Mouse (Mus musculus) intestine, embryonic 14.5 days (tissue): ENCODE measurements around the gene Ncapd3. TPM values are rescaled to one million over a fixed set of nuclear protein-coding genes. Genes with fewer than 3 reads are reported as not detected.

ENCODE experiments used
- ATAC-seq: fragments of 200-750 bp; cut with Nextera tagmentation; replicated peaks from 2 replicates; pipeline ENCODE4 v1.8.0; 2017; ENCODE audit warnings: low read depth, moderate number of reproducible peaks, moderate TSS enrichment, moderate library complexity; ENCODE audit not compliant: low FRiP score, low TSS enrichment
- DNase-seq: peaks from one replicate; pipeline ENCODE4 v3.0.0-alpha.2; 2018; ENCODE audit warnings: low spot score
- H3K27ac ChIP-seq: fragments of 300-500 bp; sonication (generic); 2 replicates; pipeline ENCODE4 v1.5.1; 2014; ENCODE audit warnings: low read depth, mild to moderate bottlenecking, control low read depth
- H3K27me3 ChIP-seq: fragments of 300-500 bp; sonication (generic); replicated peaks from 2 replicates; pipeline ENCODE4 v1.6.1; 2014; ENCODE audit warnings: low read length, control low read depth; ENCODE audit not compliant: control insufficient read depth, insufficient read depth
- H3K36me3 ChIP-seq: fragments of 300-500 bp; sonication (generic); 2 replicates; pipeline ENCODE4 v1.6.1; 2014; ENCODE audit warnings: low read length, control low read depth; ENCODE audit not compliant: control insufficient read depth, insufficient read depth
- H3K4me1 ChIP-seq: fragments of 300-500 bp; sonication (generic); replicated peaks from 2 replicates; pipeline ENCODE4 v1.6.1; 2014; ENCODE audit warnings: low read length, control low read depth, mixed read lengths; ENCODE audit not compliant: control insufficient read depth, insufficient read depth
- H3K4me2 ChIP-seq: fragments of 300-500 bp; sonication (generic); 2 replicates; pipeline ENCODE4 v1.6.1; 2014; ENCODE audit warnings: low read length
- H3K4me3 ChIP-seq: fragments of 300-500 bp; sonication (generic); 2 replicates; pipeline ENCODE4 v1.5.1; 2014; ENCODE audit warnings: low read depth, low read length, control low read depth, mixed read lengths
- H3K9ac ChIP-seq: fragments of 300-500 bp; sonication (generic); 2 replicates; pipeline ENCODE4 v1.6.1; 2014; ENCODE audit warnings: mild to moderate bottlenecking, low read length
- H3K9me3 ChIP-seq: fragments of 300-500 bp; sonication (generic); 2 replicates; pipeline ENCODE4 v1.6.1; 2016; ENCODE audit warnings: low read length, control low read depth; ENCODE audit not compliant: control insufficient read depth
- WGBS: fragments of 180-500 bp; shearing (Covaris S2); extraction: QIAGEN DNeasy Blood & Tissue Kit; methylation state at CpG from one replicate; pipeline ENCODE4 v1.1.7; 2014; 5-methylcytosine and 5-hydroxymethylcytosine counted together
- polyA plus RNA-seq: library from polyadenylated mRNA; unstranded; fragments of >200 nt; fragmentation: Nextera tagmentation; extraction: Ambion mirVana; gene quantifications from 2 replicates; pipeline ENCODE4 v1.2.1, GENCODE M21; 2014

The Ncapd3 gene
- polyA plus RNA-seq, 1 experiment from 2014 or later = 32.7 TPM

DNA sequence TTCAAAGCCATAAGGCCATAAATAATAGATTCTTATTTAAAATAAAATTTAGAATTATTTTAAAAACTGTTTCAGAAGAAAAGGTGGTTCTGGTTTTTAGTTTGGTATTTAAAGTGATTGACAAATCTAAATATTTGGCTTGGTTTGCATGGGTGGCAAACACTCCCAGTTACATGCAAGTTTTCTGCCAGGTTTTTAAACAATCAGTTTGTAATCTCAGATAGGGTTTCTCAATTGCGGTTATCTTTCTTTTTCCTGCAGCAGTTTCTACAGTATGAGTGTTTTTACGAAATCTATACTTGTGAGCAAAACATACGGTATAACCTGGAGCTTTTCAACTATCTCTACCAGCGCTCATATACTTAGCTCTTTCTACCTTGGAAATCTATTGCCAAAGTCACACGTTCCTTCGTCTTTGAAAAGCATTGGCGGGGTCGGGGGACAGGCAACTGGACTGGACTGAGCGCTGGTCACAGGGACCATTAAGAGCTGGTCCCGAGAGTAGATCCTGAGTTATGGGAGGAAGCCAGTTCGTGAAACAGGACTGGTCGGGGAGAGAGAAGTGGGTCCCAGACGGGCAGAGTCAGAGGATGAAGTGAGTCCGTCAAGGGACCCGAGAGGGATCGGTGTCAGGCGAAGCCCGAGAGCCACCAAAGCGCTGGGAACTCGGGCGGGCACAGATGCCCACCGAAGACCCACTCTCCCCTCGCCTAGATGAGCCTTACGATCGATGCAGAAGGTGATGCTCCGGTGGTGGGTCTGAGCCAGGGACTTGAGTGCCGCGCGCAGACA lies 31.1 kb upstream of the Ncapd3 start:
- peak overlapping the region; percentile 60 for H3K4me2 ChIP-seq
- no peaks in the 10 kb centered on the region for H3K9me3 ChIP-seq
- H3K4me3 ChIP-seq = peak overlapping the region; percentile 68
- no peak for DNase-seq
- H3K9ac ChIP-seq = peak overlapping the region; percentile 81
- H3K36me3 ChIP-seq = peaks cover 12% of the 10 kb centered on the region
- H3K27ac ChIP-seq = peak overlapping the region; percentile 55; the same call in 1 of the 2 replicates
- peak; percentile 60 for ATAC-seq
- no peaks in the 10 kb centered on the region for H3K27me3 ChIP-seq
- peaks cover 20% of the 10 kb centered on the region for H3K4me1 ChIP-seq
- WGBS = 1% methylated on average over 29 of the region's 29 CpGs

DNA sequence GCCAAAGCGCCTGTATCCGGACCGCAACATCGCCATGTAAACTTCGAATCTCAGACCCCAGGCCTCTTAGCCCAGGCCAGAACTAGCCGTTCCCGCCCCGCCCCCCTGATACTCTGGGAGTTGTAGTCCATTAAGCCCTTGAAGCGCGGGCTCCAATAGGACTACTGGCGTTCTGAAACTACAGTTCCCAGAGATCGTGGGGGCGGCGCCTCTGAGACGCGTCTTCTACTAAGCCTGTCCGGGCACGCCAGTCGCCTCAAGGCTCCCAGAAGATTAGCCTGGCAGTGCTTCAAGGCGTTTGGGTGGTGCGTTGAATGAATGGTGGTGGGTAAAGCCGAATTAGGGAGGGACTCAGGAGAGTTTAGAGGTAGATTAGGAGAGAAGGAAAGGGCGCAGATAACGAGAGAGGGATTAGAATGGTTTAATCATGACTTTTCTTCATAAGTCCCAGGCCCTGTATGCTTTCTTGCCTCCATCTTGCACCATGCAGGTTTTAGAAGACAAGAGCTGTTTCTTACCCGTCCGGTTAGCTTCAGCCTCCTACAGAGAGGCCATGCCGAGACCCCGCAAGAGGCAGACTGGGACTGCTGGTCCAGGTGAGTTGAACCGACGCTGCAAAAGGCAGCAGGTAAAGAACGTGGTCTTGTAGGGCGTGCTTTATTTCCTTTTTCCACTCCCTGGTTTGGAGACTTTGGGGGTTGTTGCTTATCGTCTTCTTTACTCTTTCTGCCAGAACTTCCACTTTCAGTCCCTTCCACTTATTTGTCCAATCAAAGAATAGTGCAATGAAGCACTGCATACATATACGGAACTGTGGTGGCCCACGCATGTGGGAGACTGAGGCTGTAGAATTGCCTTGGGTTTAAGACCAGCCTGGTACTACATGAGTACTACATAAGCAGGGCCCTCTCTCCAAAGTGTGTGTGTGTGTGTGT lies 30.2 kb upstream of the Ncapd3 start, which contains the start of the genes Acad8 and Thyn1:
Gene Acad8, minus strand, starts transcription at position 106 of the 935 bp plus-strand sequence.
Gene Thyn1, plus strand, starts transcription at position 250 of the 935 bp plus-strand sequence.
- WGBS = under 1% methylated on average over 35 of the region's 35 CpGs
- DNase-seq (peak; percentile 96), ATAC-seq (peak; percentile 98)

DNA sequence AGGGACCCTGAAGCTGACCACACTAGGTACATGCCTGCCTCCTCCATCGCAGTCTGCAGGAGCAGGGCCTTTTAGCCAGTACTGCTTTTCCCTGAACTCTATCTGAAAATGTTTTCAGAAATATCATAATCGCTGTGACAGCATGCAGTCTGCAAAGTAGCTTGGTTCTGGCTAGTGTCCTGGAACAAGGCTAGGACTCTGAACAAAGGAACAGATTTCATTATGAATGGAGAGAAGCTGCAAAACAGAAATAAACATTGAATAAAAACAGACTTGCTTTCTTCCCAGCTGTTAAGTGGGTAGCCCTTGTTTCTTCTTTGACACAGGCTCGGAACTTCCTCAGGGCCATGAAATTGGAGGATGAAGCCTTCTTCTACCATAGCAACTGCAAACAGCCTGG lies 24.7 kb upstream of the Ncapd3 start:
- WGBS = 91% methylated on average over 3 of the region's 3 CpGs
- Histone ChIP-seq H3K9ac (no peak overlapping the region), H3K4me1 (peaks cover 11% of the 10 kb centered on the region), H3K9me3 (no peaks in the 10 kb centered on the region), H3K4me3 (no peak overlapping the region), H3K27me3 (no peaks in the 10 kb centered on the region), H3K36me3 (peaks cover 75% of the 10 kb centered on the region), H3K4me2 (no peak overlapping the region), H3K27ac (no peak overlapping the region)
- DNase-seq = no peak
- no peak for ATAC-seq

More for the DNA sequence above, 30.2 kb upstream of the Ncapd3 start, which contains the start of the genes Acad8 and Thyn1:
- Histone ChIP-seq H3K4me2 (peak within 1 kb of the TSS; percentile 60), H3K27me3 (no peaks in the 10 kb centered on the region), H3K27ac (peak within 1 kb of the TSS; percentile 55), H3K36me3 (peaks cover 21% of the 10 kb centered on the region), H3K4me3 (peak within 1 kb of the TSS; percentile 68), H3K4me1 (peaks cover 20% of the 10 kb centered on the region), H3K9me3 (no peaks in the 10 kb centered on the region), H3K9ac (peak within 1 kb of the TSS; percentile 81)

DNA sequence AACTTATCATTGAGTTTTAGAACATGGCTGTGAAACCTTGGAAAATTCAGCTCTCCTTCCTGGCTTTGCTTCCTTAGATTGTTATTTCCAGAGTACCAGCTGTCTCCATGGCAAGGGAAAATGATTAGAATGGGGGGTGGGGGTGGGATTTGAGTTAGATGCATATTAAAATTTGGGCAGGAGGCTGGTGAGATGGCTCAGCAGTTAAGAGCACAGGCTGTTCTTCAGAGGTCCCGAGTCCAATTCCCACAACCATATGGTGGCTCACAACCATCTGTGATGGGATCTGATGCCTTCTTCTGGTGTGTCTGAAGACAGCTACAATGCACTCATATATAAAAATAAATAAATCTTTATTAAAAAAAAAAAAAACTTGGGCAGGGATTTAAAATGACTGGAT lies 24.0 kb upstream of the Ncapd3 start:
- DNase-seq (no peak), ATAC-seq (no peak)
- Histone ChIP-seq H3K4me3 (no peak overlapping the region), H3K27me3 (no peaks in the 10 kb centered on the region), H3K27ac (no peak overlapping the region), H3K9me3 (no peaks in the 10 kb centered on the region), H3K4me2 (no peak overlapping the region), H3K4me1 (peaks cover 4% of the 10 kb centered on the region), H3K9ac (no peak overlapping the region), H3K36me3 (peaks cover 82% of the 10 kb centered on the region)
- 88% methylated on average over 1 of the region's 1 CpGs for WGBS

DNA sequence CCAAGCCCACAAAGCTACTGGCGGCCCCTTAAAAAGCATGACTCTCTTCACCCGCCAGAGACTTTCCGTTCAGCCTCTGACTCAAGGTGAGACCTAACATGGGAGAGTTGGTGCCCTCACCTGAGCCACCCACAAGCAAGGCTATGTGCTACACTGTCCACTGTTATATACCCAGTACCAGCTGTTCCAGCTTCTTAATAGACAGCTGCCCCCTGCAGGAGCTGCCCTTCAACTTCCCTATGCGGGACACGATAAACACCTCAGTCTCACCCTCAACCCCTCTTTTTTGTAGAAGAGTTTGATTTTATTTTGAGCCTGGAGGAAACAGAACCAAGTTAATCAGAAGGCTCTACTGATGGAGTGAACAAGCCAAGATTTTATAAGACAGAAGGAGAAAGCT lies 23.1 kb upstream of the Ncapd3 start:
- no peak overlapping the region for H3K4me2 ChIP-seq
- no peaks in the 10 kb centered on the region for H3K27me3 ChIP-seq
- H3K27ac ChIP-seq = no peak overlapping the region
- ATAC-seq (no peak), DNase-seq (no peak)
- no peaks in the 10 kb centered on the region for H3K9me3 ChIP-seq
- no peak overlapping the region for H3K9ac ChIP-seq
- no peak overlapping the region for H3K4me3 ChIP-seq
- no peaks in the 10 kb centered on the region for H3K4me1 ChIP-seq
- peaks cover 91% of the 10 kb centered on the region for H3K36me3 ChIP-seq
- WGBS = 90% methylated on average over 5 of the region's 5 CpGs

DNA sequence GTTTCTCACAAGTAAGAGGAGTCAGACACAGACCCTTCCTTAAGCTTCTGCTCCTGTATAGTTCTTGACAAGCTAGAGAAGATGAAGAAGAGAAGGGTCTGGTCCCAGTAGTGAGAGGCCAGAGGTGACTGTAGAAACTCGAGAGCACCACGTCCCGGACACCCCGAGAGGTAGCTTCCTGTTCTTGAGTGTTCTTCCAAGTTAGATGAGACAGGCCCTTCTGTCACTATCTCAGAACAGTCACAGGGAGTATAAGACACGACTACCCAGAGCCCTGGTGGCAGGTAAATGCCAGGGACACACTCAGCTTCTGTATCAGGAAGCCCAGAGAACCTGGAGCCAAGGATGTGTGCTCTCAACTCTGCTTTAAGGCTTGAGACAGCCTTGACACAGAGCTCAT lies 20.7 kb upstream of the Ncapd3 start:
- no peaks in the 10 kb centered on the region for H3K9me3 ChIP-seq
- 77% methylated on average over 5 of the region's 5 CpGs for WGBS
- peaks cover 94% of the 10 kb centered on the region for H3K36me3 ChIP-seq
- H3K4me3 ChIP-seq = no peak overlapping the region
- DNase-seq = no peak
- H3K4me1 ChIP-seq = no peaks in the 10 kb centered on the region
- no peak for ATAC-seq
- H3K4me2 ChIP-seq = no peak overlapping the region
- no peaks in the 10 kb centered on the region for H3K27me3 ChIP-seq
- H3K9ac ChIP-seq = no peak overlapping the region
- no peak overlapping the region for H3K27ac ChIP-seq

DNA sequence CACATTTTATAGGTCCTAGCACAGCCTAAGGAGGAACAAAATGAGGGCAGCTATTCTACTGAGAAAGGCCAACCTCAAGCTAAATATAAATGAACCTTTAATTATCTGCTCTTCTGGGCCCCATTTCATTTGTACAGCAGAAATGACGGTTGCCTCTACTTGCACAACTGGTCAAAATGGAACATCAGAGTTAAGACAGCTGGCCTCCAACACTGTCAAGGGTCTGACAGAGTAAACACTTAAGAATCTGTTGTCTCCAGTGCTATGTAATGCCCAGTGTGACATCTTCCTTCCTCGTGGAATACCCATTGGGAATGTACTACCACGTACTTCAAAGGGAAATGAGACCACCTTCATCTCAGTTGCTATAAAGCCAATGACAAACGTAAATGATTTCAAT lies 18.4 kb upstream of the Ncapd3 start:
- no peak for DNase-seq
- H3K27me3 ChIP-seq = no peaks in the 10 kb centered on the region
- ATAC-seq = no peak
- peaks cover 93% of the 10 kb centered on the region for H3K36me3 ChIP-seq
- WGBS = 84% methylated on average over 4 of the region's 4 CpGs
- no peak overlapping the region for H3K27ac ChIP-seq
- no peaks in the 10 kb centered on the region for H3K4me1 ChIP-seq
- no peak overlapping the region for H3K9ac ChIP-seq
- no peak overlapping the region for H3K4me2 ChIP-seq
- no peaks in the 10 kb centered on the region for H3K9me3 ChIP-seq
- no peak overlapping the region for H3K4me3 ChIP-seq

DNA sequence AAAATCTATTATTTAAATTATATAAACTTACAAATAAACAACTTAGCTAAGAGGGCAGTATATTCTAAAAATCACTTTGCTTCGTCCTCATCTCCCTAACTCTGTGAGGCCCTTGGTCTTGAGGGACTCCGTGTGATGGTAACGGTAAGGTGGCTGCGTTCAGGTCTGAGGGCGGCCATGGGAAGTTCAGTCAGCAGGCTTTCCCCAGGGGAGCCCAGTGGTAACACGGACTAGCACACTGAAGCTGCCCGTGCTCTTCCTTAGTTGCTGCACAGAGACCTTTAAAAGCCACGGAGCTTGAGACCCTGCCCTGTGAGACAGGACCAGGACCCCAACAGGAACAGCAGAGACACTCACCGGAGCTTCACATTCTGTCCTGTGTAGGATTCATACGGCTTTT lies 11.0 kb upstream of the Ncapd3 start:
- H3K36me3 ChIP-seq = peaks cover 55% of the 10 kb centered on the region
- no peak overlapping the region for H3K27ac ChIP-seq
- H3K4me3 ChIP-seq = no peak overlapping the region
- 95% methylated on average over 10 of the region's 10 CpGs for WGBS
- H3K27me3 ChIP-seq = no peaks in the 10 kb centered on the region
- no peaks in the 10 kb centered on the region for H3K9me3 ChIP-seq
- no peak for ATAC-seq
- no peak for DNase-seq
- H3K9ac ChIP-seq = no peak overlapping the region
- H3K4me1 ChIP-seq = no peaks in the 10 kb centered on the region
- H3K4me2 ChIP-seq = no peak overlapping the region
